Mouse (Mus musculus) c-Kit-positive CD71-positive TER-119-positive erythroid progenitor cells, embryonic 14.5 days (primary cell): ENCODE measurements around the gene Ifna13.
A peak's percentile ranks its signal among the peaks of the same experiment; 100 is the strongest.

Experiments used
- DNase-seq: peaks from one replicate; pipeline ENCODE4 v3.0.0-alpha.2; 2013; ENCODE audit warnings: low spot score

Ifna13 gene

DNA sequence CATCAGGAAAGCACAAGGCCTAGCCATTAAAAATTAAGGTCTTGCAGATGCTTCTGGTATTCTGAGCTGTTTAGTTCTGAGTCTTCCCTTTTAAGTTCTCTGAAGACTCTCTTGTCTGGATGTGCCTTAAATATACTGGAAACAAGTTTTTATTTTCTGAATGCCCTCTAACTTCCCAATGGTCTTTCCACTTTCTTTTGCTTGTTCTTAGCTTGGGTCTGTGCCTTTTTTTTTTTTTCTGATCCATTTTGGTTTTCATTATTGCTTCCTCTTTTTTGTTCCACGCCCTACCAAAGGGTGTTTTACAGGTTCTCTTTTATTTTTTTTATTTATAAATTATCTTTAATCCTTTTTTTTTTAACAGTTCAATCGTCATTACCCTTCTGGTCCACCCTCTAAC, at the start of gene Ifna13:
TSS of gene Ifna13 (minus strand) at position 101 of the 400 bp plus-strand sequence.
- DNase-seq: no peak

GRCm38 (mm10) chr4:88693392-88693791, 49.1 kb upstream of the Ifna13 start:
- DNase-seq: no peak

GRCm38 (mm10) chr4:88692537-88692936, 48.3 kb upstream of the Ifna13 start:
- DNase-seq: no peak

GRCm38 (mm10) chr4:88691259-88691658, 47.0 kb upstream of the Ifna13 start, which contains the start of gene Ifnab:
TSS of gene Ifnab (minus strand) at chr4:88691359.
- no peak for DNase-seq

DNA sequence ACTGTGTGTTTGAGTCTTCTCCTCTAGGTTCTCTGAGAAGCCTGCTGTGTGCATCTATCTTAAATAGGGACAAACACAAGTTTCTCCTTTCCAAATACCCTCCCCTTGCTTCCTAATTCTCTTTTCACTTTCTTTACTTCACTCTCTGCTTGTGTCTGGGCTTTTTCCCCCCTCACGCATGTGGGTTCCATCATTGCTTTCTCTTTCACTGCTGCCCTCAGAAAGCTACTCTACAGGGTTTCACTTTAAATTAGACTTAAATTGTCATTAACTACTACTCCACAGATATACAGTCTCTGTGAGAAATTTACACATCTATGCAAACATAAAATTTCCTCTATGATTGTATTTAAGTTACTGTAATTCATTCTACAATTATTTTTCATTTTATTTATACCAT, 39.6 kb upstream of the Ifna13 start, which contains the start of gene Ifna2:
TSS of gene Ifna2 (minus strand) at position 101 of the 400 bp plus-strand sequence.
- no peak for DNase-seq

DNA sequence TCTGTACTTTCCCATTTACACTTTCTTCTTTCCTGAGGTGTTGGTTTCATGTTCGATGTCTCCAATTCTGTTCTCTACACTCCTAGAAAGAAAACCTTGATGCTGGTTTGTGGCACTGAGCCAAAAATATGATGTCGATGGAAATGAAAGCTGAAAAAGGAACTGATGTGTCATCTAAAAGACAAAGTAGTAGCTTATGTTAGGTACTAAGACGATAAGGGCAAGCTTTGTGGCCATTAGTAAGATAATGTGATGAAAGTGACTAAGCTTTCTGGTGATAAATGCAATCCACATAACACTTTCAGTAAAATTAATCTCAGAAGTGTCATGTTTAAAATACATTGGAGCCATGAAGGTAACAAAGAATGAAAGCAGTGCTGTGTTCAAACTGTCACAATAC, 37.1 kb upstream of the Ifna13 start:
- DNase-seq: no peak

DNA sequence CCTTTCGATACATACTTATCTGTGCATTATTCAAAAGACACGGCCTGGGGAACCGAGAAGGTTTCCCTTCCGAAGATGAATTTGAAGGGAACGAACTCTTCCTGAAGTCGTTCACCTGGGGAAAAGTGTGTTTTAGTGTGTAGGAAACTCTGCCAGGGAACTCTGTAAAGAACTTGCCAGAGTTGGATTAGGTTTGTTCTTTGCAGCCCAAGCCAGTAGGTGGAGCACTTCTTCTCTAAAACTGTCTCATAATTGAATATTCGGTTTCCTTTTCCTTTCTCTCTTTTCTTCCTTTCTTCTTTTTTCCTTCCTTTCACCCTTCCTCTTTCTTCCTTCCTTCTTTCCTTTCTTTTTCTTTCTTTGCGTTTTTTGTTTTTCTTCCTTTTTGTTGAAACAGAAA, 36.1 kb upstream of the Ifna13 start:
- peak; percentile 12 for DNase-seq

DNA sequence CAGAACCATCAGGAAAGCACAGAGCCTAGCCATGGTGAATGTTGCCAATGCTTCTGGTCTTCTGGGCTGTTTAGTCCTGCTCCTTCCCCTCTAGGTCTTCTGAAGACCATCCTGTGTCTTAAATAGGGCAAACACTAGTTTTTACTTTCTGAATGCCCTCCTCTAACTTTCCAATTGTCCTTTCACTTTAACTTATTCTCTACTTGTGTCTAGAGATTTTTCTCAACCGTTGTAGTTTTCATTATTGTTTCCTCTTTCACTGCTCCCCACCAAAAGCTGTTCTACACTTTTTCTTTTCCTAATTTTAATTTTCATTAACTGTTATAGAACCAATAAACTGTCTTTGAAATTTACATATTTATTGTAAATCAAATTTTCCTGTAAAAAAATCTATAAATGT, 32.6 kb upstream of the Ifna13 start, which contains the start of gene Ifna16:
TSS of gene Ifna16 (minus strand) at position 101 of the 400 bp plus-strand sequence.
- DNase-seq: no peak

- DNase-seq: no peak
Observed at GRCm38 (mm10) chr4:88655461-88655860, 11.2 kb upstream of the Ifna13 start.

GRCm38 (mm10) chr4:88653644-88654043, 9.4 kb upstream of the Ifna13 start:
- DNase-seq: no peak

GRCm38 (mm10) chr4:88642526-88642925, 1.7 kb downstream of the Ifna13 start:
- DNase-seq: no peak

DNA sequence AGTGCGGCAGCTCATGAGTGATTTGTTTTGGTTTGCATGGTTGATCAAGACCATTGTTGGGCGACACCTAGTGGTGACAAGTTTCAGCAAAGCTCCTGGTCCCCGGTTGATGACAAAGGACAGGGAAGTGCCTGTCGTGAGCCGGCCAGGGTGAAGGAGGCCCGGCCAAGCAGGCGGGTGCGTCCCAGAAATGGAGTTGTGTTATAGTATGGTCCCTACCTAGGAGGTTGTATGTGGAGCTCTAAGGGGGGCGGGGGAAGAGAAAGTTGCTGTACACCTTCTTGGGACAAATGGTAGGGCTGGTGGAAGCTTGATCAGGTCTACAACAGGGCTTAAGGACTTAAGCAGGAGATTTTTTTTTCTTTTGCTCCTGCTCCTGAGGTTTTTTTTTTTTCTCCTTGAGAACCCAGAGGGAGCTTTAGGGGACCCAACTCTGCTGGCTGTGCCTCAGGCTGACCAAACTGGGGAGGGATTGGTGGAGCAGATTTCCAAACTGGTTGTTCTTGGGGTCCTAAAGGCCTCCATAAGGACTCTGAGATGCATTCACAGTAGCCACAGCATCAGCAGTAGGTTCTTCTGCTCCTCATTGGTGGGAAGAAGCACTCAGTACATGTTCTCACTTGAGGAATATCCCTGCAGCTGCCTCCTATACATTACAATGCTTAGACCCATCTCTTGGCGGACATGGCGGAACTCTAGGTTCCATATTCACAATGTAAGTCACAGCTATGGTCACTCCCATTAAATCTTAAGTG, 3.0 kb downstream of the Ifna13 start:
- peak; percentile 100 for DNase-seq

DNA sequence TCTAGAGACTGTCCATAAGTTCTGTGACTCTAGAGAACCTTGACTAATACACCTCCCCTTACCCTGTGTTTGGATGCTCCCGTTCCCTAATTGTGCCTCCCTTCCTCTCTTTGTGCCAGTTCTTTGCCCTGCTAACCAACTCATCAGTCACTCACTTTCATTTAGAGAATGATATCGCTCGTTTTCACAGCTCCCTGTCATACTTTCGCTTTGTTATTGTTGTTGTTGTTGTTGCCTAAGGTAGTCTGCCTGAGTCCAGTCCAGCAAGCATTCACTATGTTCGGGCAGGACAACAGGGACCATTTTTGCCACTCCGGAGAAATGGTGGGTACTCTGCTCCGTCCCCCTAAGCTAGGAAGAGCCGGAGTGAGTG, 3.6 kb downstream of the Ifna13 start:
- DNase-seq: no peak

GRCm38 (mm10) chr4:88634311-88634710, 9.9 kb downstream of the Ifna13 start, which contains the start of gene C87499:
TSS of gene C87499 (minus strand) at chr4:88634411.
- no peak for DNase-seq

DNA sequence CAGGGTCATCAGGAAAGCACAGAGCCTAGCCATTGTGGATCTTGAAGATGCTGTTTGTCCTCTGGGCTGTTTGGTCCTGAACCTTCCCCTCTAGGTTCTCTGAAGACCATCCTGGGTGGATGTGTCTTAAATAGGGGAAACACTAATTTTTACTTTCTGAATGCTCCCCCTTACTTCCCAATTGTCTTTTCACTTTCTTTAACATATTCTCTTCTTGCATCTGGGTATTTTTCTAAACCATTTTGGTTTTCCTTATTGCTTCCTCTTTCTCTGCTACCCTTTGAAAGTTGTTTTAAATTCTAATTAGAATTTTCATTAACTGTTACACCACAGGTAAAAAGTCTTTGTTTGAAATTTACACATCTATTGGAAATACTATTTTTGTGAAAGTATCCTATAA, 41.0 kb downstream of the Ifna13 start, which contains the start of gene Ifna12:
TSS of gene Ifna12 (minus strand) at position 101 of the 400 bp plus-strand sequence.
- DNase-seq: no peak
